Mouse (Mus musculus): ENCODE measurements around the gene Cnp. TPM values are rescaled to one million over a fixed set of nuclear protein-coding genes. Genes with fewer than 3 reads are reported as not detected.
"Not testable (repeated sequence)": the region's sequence is repeated elsewhere in the genome, so short reads cannot be mapped to it uniquely, and the experiment has no call there.

The Cnp gene
- total RNA-seq (2021), result 10 to 100 TPM; 32.9 to 35.7 TPM
- long read RNA-seq, experiment 1, transcript Cnp-201 (4 exons, 2,357 nt), result major isoform, 110 of 122 reads
- long read RNA-seq, experiment 1, partial matches to known transcripts, result 7 of 122 reads
- long read RNA-seq, experiment 1, other reads (novel, unspliced or antisense), result 1 of 122 reads
- long read RNA-seq, experiment 2, transcript Cnp-201 (4 exons, 2,357 nt), result major isoform, 76 of 83 reads
- long read RNA-seq, experiment 2, partial matches to known transcripts, result 0 of 83 reads
- long read RNA-seq, experiment 2, other reads (novel, unspliced or antisense), result 5 of 83 reads

GRCm38 (mm10) chr11:100574708-100575483 is at the start of gene Cnp:
TSS of gene Cnp (plus strand) at chr11:100574904.
- DNase-seq, result peak; percentile 90

GRCm38 (mm10) chr11:100524987-100525630 is 49.6 kb upstream of the Cnp start:
- no peak for DNase-seq

DNA sequence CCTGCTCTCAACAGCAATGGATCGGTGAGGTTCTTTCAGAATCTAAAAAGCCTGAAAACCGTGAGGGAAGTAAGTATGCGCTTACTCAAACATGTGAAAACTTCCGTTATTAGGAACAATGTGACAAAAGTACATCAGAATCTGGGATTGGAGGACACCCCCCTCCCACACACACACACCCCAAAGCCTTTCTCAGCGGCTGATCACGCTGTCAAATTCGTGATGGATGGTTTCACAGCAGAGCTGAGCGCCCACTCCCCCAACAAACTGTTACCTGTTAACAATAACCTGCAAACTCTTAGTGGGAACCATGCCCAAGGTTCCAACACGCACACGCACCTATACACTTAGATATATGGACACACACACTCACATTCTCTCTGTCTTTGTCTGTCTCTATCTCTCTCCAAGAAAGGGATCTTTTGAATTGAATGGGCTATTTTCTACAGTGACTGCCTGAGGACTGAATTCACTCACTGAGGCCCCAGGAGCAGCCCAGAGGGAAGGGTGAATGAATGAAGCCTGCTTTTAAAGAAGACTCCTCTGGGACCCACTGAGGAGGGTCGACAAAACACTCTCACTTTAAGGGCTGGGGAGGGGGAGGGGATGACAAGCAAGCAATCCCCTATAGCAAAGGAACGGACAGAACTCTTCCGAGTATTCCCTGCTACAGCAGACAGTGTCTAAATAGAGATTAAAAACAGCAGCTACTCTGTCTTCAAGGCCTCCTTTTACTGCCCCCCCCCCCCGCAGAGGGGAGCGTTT is 48.5 kb upstream of the Cnp start:
- DNase-seq, result no peak

- peak; percentile 76 for DNase-seq
Observed at GRCm38 (mm10) chr11:100527066-100527457, 47.6 kb upstream of the Cnp start.

GRCm38 (mm10) chr11:100527458-100528374 is 47.0 kb upstream of the Cnp start, which contains the start of gene Acly:
TSS of gene Acly (minus strand) at chr11:100528000.
- peak; percentile 99 for DNase-seq

DNA sequence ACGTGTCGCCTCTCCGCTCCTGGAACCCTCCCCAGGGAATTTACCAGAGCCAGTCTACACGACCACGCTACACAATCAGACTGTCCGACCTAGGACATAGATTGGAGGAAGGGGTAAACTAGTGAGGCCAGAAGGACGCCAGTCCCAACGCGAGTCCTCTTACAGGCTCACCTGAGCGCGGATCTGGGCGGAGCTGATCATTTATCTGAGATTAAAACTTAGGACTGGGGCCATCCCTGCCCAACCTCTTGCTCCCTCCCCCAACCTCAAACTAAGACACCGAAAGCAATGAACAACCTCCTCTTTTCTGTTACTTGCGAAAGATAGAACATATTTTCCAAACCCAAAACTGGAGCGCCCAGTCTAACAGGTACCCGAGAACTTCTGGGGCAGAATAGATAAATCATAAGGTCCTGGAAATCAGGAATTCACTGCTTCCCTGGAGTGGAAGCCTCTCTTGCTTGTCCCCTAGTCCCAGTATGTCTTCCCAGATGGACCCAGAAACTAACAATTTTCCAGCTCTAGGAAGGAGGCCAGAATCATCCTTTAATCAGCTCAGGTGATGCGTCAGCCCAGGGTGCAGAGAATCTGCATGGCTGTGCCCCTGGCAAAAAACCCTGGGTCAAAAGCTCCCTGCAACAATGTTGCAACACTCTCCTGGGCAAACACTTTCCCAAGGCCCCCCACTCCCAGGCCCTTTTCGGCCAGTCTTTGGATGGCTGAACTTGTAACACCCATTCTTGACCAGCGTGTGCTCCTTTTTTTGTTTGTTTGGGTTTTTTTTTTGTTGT is 46.1 kb upstream of the Cnp start:
- DNase-seq, result no peak

DNA sequence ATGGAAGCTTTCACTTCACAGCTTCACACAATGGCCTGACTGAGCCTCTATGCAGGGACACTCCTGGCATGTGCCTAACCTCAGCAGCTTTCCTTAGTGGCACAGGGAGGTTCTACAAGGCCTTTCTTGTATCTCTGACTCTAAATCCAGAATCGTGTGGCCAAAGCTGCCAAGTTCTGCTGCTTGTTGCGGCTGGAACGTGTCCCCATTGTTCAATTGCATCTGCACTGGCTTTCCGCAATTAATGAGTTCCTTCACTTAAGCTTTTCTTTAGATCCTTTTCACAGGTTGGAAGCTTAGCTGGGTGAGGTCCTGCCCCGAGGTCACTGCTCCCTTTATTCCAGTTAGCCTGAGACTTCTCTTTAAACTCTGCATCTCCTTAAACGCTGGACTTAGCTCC is 40.8 kb upstream of the Cnp start:
- no peak for DNase-seq

DNA sequence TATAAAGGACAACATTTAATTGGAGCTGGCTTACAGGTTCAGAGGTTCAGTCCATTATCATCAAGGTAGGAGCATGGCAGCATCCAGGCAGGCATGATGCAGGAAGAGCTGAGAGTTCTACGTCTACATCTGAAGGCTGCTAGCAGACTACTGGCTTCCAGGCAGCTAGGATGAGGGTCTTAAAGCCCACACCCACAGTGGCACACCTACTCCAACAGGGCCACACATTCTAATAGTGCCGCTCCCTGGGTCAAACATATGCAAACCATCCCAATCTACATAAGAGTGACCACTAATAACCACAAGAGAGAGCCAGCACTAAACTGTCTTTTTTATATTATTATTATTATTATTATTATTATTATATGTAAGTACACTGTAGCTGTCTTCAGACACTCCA is 40.3 kb upstream of the Cnp start:
- DNase-seq, result not testable (repeated sequence)

DNA sequence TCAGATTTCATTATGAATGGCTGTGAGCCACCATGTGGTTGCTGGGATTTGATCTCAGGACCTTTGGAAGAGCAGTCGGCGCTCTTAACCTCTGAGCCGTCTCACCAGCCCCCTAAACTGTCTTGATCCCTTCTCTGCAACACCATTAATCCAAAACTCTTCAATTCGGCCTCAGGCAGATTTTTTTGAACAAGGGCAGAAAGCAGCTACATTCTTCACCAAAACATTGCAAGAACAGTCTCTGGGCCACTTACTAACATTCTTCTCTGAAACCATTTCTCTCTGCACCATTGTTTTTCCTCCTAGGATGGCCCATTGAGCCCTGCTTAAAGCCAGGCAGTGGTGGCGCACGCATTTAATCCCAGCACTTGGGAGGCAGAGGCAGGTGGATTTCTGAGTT is 39.9 kb upstream of the Cnp start:
- not testable (repeated sequence) for DNase-seq

DNA sequence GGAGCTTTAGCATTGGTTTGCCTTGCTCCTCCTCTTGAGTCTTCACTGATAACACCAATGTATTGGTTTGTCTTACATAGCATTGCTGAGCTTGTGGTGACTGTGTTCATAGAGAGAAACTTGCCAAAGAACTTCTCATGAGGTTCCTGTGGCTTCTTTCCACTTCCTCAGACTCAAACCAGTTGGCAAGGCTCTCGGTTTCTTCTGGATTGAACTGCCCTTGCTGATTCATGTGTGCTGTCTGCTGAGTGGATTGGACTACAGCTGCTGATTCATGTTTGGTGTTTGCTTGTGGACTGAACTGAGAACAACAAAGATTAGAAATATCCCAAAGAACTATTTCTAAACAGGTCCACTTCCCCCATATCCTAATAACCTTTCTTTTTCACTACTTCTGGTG is 38.7 kb upstream of the Cnp start:
- DNase-seq, result no peak

GRCm38 (mm10) chr11:100536466-100536865 is 38.2 kb upstream of the Cnp start:
- DNase-seq, result no peak

DNA sequence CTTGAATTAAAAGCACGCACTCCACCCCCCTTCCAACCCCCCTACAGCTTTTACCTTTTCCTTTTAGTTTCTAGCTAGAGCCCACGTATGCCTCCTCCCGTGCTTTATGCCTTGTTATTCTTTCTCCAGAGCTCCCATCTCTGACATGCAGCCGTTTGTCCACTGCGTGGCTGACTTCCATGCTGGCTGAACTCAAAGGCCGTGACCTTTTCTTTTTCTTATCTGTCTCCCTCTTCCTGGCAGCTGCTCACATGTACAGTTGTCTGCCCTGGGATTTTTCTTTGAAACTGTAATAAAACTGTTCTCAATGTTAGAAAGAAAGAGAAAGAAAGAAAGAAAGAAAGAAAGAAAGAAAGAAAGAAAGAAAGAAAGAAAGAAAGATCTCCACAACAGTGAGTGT is 33.7 kb upstream of the Cnp start:
- no peak for DNase-seq

DNA sequence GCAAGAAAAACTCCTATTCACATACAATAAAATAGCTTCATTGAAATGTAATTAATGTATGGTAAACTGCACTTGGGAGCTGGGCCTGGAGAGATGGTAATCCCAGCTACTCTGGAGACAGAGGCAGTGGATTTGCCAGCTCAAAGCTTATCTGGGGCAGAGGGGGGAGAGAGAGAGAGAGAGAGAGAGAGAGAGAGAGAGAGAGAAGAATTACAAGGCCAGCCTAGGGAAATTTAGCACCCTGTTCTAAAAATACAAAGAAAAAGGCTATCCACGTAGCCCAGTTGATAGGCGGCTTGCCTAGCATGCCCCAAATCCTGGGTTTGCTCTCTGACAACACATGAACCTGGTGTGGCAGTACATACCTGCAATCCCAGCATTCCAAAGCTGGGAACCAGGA is 33.1 kb upstream of the Cnp start:
- DNase-seq, result no peak

DNA sequence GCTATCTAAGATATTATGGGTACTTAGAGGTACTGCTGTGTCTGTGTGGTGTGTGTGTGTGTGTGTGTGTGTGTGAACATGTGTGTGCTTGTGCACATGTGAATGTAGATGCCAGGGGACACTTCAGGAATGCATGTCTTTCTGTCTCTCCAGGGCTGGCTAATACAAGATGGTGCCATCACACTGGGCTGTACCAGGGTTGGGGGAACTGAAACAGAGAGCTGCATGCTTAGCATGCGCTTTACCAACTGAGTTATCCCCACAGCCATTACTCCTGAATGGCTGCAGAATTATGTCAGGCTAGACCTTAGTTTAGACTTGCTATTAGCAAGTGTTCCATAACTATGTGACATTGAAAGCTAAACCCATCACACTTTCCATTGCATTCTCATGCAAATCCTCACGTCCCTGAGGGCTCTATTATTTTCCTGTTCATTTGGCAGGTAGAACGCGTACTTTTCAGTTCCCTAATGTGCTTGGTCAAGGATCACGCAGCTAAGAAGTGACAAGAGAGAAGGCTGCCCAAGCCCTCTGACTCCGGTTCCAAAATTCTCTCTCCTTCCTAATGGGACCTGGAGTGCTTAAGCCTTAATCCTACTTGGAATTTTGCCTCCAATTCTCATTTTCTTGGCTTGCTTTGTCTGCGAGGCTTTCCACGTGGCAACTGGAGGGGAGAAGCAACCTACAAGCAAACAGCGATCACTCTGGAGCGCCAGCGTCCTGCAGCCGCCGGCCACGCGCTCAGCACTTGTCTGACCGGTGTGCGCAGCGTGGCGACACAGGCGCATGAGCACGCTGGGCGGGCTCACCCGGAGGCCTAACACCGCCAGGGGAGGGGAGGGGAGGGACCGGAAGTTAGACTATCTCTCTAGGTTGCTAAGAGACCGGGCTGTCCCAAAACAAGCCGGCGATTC is 29.6 kb upstream of the Cnp start, which contains the start of gene Ttc25:
Ttc25 (plus strand) TSS at position 776 of the 914 bp plus-strand sequence.
- DNase-seq, result peak; percentile 95

DNA sequence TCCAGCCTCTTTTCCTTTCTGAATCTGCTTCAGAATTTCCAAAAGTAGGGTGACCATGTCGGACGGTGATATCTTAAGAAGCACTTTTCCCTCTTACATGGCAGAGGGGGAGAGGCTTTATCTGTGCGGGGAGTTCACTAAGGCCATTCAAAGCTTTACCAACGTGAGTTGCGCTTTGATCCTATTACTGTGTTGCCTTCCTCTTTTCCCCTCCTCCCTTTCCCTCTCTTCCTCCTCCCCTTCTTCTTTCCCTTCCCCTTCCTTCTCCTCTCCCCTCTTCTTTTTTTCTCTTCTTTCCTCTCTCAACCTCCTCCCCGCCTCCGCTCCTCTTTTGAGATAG is 29.0 kb upstream of the Cnp start:
- DNase-seq, result no peak

DNA sequence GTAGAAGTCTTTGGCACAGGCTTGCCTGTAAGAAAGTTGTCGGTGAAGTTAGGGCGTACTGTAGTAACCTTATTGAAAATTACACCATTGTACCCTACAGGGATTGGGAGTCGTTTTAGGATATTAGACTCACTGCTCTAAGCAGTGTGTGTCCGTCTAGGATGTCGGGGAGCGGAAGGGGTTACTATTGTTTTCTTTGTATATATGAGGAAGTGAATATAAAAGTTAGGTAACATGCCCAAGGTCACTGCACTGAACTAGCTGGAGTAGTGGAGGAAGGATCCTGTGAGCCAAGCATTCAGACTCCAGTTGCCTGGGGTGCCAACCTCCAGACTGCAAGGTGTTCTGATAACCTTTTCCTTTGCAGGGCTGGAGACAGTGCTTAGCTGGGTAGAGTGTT is 27.7 kb upstream of the Cnp start:
- no peak for DNase-seq

- DNase-seq, result no peak
Observed at GRCm38 (mm10) chr11:100548141-100548540, 26.6 kb upstream of the Cnp start.

- DNase-seq, result no peak
Observed at GRCm38 (mm10) chr11:100549466-100549865, 25.2 kb upstream of the Cnp start.

GRCm38 (mm10) chr11:100550101-100550500 is 24.6 kb upstream of the Cnp start:
- DNase-seq, result no peak

All from adrenal gland, postnatal 10 days (tissue).